Mouse (Mus musculus) cerebellum, postnatal 25 days (tissue): ENCODE data around the gene Churc1.

ENCODE experiments used
- DNase-seq, 2 experiments: peaks; one replicate each; pipeline ENCODE4 v3.0.0; 2021; ENCODE audit warnings: mixed read lengths in 2 of 2

The Churc1 gene

GRCm38 (mm10) chr12:76795350-76795749, 30.0 kb downstream of the Churc1 start, which contains the start of gene Gpx2:
Gene Gpx2 (minus strand): TSS chr12:76795554.
- no peak for DNase-seq

- DNase-seq, result no peak
Observed at GRCm38 (mm10) chr12:76796938-76797539, 31.7 kb downstream of the Churc1 start.

- no peak for DNase-seq
Observed at GRCm38 (mm10) chr12:76798008-76798720, 32.8 kb downstream of the Churc1 start.

- DNase-seq, result no peak
Observed at GRCm38 (mm10) chr12:76803028-76803427, 37.7 kb downstream of the Churc1 start.

- DNase-seq, result peak; percentile 80 to 84
Observed at GRCm38 (mm10) chr12:76803700-76804252, 38.4 kb downstream of the Churc1 start.

GRCm38 (mm10) chr12:76805056-76805811, 39.9 kb downstream of the Churc1 start:
- DNase-seq, result peak; percentile 98 to 99

- DNase-seq, result no peak
Observed at GRCm38 (mm10) chr12:76807796-76808195, 42.5 kb downstream of the Churc1 start.

- DNase-seq, result no peak
Observed at GRCm38 (mm10) chr12:76810491-76810890, 45.2 kb downstream of the Churc1 start.

- peak; percentile 71 to 72 for DNase-seq
Observed at GRCm38 (mm10) chr12:76811006-76811405, 45.7 kb downstream of the Churc1 start.

GRCm38 (mm10) chr12:76813543-76813942, 48.2 kb downstream of the Churc1 start:
- DNase-seq, result no peak

GRCm38 (mm10) chr12:76814120-76814519, 48.8 kb downstream of the Churc1 start:
- DNase-seq, result peak; percentile 50 to 66

GRCm38 (mm10) chr12:76816720-76817119, 51.4 kb downstream of the Churc1 start:
- peak in 1 of 2 experiments; percentile 37 for DNase-seq

GRCm38 (mm10) chr12:76817176-76817575, 51.8 kb downstream of the Churc1 start:
- DNase-seq, result peak; percentile 53 to 72

- DNase-seq, result no peak
Observed at GRCm38 (mm10) chr12:76818120-76818519, 52.8 kb downstream of the Churc1 start.

GRCm38 (mm10) chr12:76818908-76819307, 53.6 kb downstream of the Churc1 start:
- no peak for DNase-seq

GRCm38 (mm10) chr12:76819816-76820215, 54.5 kb downstream of the Churc1 start:
- DNase-seq, result no peak

- peak; percentile 51 to 61 for DNase-seq
Observed at GRCm38 (mm10) chr12:76820615-76821014, 55.3 kb downstream of the Churc1 start.

GRCm38 (mm10) chr12:76822002-76822650, 56.8 kb downstream of the Churc1 start:
- peak; percentile 78 to 82 for DNase-seq

GRCm38 (mm10) chr12:76822651-76823041, 57.3 kb downstream of the Churc1 start, which contains the start of gene Rab15:
Gene Rab15 (minus strand): TSS chr12:76822908.
- DNase-seq, result peak; percentile 68 to 74

- DNase-seq, result no peak
Observed at GRCm38 (mm10) chr12:76825283-76825682, 59.9 kb downstream of the Churc1 start.

GRCm38 (mm10) chr12:76832704-76833103, 67.4 kb downstream of the Churc1 start:
- peak; percentile 46 to 64 for DNase-seq
